Mouse (Mus musculus): Measurements from ENCODE around the gene Dnmt3b. TPM values are rescaled to one million over a fixed set of nuclear protein-coding genes. Genes with fewer than 3 reads are reported as not detected.

The Dnmt3b gene
- total RNA-seq (2014; rRNA removed) (4.2 and 5.3 TPM in 2 replicates), polyA plus RNA-seq (2015; fragmentation: Nextera tagmentation; extraction: Ambion mirVana) (1.7 and 1.8 TPM in 2 replicates)

DNA sequence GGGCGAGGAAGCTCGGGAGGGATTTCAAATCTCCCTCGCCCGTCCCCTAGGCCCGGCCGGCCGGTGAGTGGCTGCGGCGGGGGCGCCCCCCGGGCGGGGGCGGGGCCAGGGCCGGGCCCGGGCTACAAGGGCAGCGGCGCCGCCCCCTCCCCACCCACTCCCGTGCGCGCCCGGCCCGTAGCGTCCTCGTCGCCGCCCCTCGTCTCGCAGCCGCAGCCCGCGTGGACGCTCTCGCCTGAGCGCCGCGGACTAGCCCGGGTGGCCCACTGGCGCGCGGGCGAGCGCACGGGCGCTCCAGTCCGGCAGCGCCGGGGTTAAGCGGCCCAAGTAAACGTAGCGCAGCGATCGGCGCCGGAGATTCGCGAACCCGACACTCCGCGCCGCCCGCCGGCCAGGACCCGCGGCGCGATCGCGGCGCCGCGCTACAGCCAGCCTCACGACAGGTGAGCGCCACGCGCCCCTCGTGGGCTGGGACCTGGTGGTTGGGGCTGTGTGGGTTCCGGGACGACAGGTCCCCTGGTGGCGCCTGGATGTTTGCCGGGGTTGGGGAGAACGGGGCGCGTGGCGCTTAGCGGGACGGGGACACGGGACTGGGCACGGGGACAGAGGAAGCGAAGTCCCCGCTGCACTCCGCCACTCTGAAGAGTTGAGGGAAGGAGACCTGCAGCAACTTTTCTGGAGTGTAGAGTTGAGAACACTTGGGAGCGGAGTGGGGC, at the start of gene Dnmt3b:
Gene Dnmt3b, plus strand, starts transcription at position 153 of the 716 bp plus-strand sequence.
- no peaks in the 10 kb centered on the region for H3K27me3 ChIP-seq (ENCODE audit: insufficient read depth, low read length)
- peak within 1 kb of the TSS; percentile 96 for H3K4me2 ChIP-seq (ENCODE audit: low read depth, low read length, poor library complexity, severe bottlenecking)
- 0 out of 2 replicates have a peak, but pooled peaks have one; percentile 20 for TF ChIP-seq CTCF (IDR thresholded peaks at IDR 0.05)
- DNase-seq (ENCODE audit: low spot score) (peak; percentile 77), ATAC-seq (ENCODE audit: low FRiP score) (peak; percentile 90)
- H3K4me3 ChIP-seq (ENCODE audit: low read depth, low read length), result peak within 1 kb of the TSS; percentile 74
- H3K9me3 ChIP-seq (ENCODE audit: low read length), result no peaks in the 10 kb centered on the region
- H3K36me3 ChIP-seq (ENCODE audit: insufficient read depth, low read length), result no peaks in the 10 kb centered on the region
- H3K4me1 ChIP-seq (ENCODE audit: insufficient read depth, low read length), result no peaks in the 10 kb centered on the region; the same call in 1 of the 2 replicates
- WGBS, result under 1% methylated on average over 63 of the region's 93 CpGs
- peak within 1 kb of the TSS; percentile 84 for H3K9ac ChIP-seq (replicated peaks; ENCODE audit: low read length, poor library complexity, severe bottlenecking)
- no peak within 1 kb of the TSS for H3K27ac ChIP-seq (ENCODE audit: low read depth, low read length)

DNA sequence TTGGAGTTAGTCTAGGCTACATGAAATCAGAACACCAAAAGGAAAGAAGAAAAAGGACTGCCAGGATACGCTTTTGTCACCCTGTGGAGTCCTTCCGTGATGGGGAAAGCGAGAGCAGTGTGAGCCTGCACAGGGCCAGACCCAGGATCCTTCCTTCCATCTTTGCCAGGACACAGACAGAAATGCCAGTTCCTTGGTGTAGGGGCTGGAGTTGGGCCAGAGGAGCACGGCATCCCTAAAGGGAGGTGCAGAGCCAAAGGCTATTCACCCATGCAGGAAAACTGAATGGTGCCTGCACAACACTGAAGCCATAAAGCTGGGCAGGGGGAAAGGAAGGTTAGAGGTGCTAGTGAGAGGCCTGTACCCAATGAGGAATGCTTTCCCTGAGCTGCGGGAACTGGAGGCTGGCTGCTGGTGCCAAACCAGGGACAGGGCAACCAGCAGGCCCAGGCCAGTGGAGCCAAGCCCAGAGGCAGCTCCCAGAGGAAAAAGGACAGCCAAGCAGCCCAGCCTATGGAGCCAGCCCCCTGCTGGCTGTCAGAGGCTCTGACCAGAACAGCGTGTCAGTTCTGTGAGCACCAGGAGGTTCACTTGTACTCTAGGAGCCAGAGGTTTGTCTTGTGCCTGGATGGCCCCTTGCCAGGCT, 49.1 kb upstream of the Dnmt3b start:
- 48% methylated on average over 6 of the region's 6 CpGs for WGBS
- TF ChIP-seq CTCF (IDR thresholded peaks at IDR 0.05), result peak; percentile 69

DNA sequence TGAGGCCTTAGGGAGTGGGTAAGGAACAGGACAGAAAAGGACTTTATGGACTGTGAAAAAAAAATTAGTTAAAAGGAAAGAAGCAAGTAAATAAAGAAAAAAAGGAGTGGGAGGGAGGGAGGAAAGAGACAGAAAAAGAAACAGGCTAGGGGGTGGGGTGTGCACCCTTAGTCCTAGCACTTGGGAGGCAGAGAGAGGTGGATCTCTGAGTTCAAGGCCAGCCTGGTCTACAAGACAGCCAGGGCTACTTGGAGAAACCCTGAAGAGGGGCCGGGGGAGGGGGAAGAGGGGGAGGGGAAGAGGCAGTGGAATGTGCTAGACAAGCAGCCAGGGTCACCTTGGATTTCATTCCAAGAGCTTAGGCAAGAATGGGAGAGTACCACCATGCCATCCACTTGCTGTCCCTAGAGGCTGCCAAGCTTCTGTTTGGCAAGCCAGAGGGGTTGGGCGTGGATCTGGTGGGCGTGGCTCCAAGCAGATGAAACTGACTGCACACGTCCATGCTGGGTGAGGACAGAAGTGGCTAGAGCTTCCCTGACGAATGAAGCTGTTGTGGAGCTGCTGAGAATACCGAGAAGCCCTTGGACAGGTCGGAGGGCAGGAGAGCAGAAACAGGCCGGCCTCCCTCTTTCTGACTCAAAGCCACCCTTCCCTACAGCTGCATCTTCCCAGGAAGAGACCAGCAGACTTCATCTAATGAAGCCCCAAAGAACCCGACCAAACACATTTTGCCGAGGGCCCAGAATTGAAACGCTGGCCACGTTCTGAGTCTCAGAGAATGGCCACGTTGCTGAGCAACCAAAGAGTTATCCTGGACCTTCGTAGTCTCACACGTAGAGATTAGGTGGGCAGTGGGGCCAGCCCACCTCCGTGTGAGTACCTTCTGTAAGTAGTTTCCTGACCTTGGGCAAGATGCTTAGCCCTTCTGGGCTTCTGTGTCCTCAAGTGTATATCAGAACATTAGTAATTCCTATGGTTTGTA, 48.3 kb upstream of the Dnmt3b start:
- Histone ChIP-seq H3K4me1 (ENCODE audit: insufficient read depth, low read length) (peaks cover 4% of the 10 kb centered on the region), H3K27me3 (ENCODE audit: insufficient read depth, low read length) (no peaks in the 10 kb centered on the region), H3K4me2 (ENCODE audit: low read depth, low read length, poor library complexity, severe bottlenecking) (no peak overlapping the region), H3K4me3 (ENCODE audit: low read depth, low read length) (no peak overlapping the region), H3K9me3 (ENCODE audit: low read length) (no peaks in the 10 kb centered on the region), H3K27ac (ENCODE audit: low read depth, low read length) (peak overlapping the region; percentile 44; the same call in 1 of the 2 replicates), H3K9ac (replicated peaks; ENCODE audit: low read length, poor library complexity, severe bottlenecking) (no peak overlapping the region), H3K36me3 (ENCODE audit: insufficient read depth, low read length) (no peaks in the 10 kb centered on the region)
- ATAC-seq (ENCODE audit: low FRiP score), result peak; percentile 72
- 28% methylated on average over 16 of the region's 16 CpGs for WGBS
- TF ChIP-seq CTCF (IDR thresholded peaks at IDR 0.05), result no peak
- DNase-seq (ENCODE audit: low spot score), result peak; percentile 58

More for the DNA sequence above, 49.1 kb upstream of the Dnmt3b start:
- ATAC-seq (ENCODE audit: low FRiP score) (peak; percentile 64), DNase-seq (ENCODE audit: low spot score) (peak; percentile 79)
- Histone ChIP-seq H3K9me3 (ENCODE audit: low read length) (no peaks in the 10 kb centered on the region), H3K4me1 (ENCODE audit: insufficient read depth, low read length) (peaks cover 4% of the 10 kb centered on the region), H3K27me3 (ENCODE audit: insufficient read depth, low read length) (no peaks in the 10 kb centered on the region), H3K4me3 (ENCODE audit: low read depth, low read length) (no peak overlapping the region), H3K4me2 (ENCODE audit: low read depth, low read length, poor library complexity, severe bottlenecking) (no peak overlapping the region), H3K36me3 (ENCODE audit: insufficient read depth, low read length) (no peaks in the 10 kb centered on the region), H3K9ac (replicated peaks; ENCODE audit: low read length, poor library complexity, severe bottlenecking) (no peak overlapping the region), H3K27ac (ENCODE audit: low read depth, low read length) (peak overlapping the region; percentile 32)

DNA sequence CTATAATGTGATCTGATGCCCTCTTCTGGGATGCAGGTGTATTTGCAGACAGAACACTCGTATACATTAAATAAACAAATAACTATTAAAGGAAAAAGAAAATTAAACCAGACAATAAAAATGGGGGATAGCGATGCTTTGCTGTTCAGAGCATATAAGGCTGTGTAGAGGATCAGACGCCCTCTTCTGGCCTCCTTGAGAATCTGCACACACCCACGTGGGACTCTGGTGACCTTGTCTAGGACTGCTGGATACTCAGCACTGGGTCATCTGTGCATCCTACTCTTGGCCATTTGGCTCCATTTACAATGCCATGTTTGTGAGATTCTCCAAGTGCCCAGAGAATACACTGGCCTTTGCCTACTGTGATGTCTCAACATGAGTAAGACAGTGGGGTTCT, 45.5 kb upstream of the Dnmt3b start:
- ATAC-seq (ENCODE audit: low FRiP score), result no peak
- Histone ChIP-seq H3K9me3 (ENCODE audit: low read length) (no peaks in the 10 kb centered on the region), H3K4me2 (ENCODE audit: low read depth, low read length, poor library complexity, severe bottlenecking) (no peak overlapping the region), H3K4me3 (ENCODE audit: low read depth, low read length) (no peak overlapping the region), H3K27ac (ENCODE audit: low read depth, low read length) (no peak overlapping the region), H3K4me1 (ENCODE audit: insufficient read depth, low read length) (peaks cover 4% of the 10 kb centered on the region), H3K27me3 (ENCODE audit: insufficient read depth, low read length) (no peaks in the 10 kb centered on the region), H3K9ac (replicated peaks; ENCODE audit: low read length, poor library complexity, severe bottlenecking) (no peak overlapping the region), H3K36me3 (ENCODE audit: insufficient read depth, low read length) (no peaks in the 10 kb centered on the region)
- DNase-seq (ENCODE audit: low spot score), result no peak
- 30% methylated on average over 4 of the region's 4 CpGs for WGBS
- TF ChIP-seq CTCF (IDR thresholded peaks at IDR 0.05), result peak; percentile 54

DNA sequence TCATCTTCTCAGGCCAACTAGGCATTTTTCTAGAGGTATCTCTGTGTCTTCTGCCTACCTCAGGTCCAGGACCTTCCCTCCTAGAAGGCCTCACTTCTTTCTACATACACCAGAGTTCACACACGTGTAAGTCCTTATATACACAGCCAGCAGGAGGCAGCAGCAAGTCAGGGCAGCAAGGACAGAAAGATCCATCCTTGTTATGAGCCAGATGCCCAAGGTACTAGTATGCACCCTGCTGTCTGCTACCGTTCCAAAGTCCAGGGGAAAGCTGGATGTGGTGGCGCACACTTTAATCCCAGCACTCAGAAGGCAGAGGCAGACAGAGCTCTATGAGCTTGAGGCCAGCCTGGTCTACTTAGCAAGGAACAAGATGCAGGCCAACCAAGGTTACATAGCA, 42.8 kb upstream of the Dnmt3b start:
- Histone ChIP-seq H3K9ac (replicated peaks; ENCODE audit: low read length, poor library complexity, severe bottlenecking) (no peak overlapping the region), H3K9me3 (ENCODE audit: low read length) (no peaks in the 10 kb centered on the region), H3K27ac (ENCODE audit: low read depth, low read length) (no peak overlapping the region), H3K4me2 (ENCODE audit: low read depth, low read length, poor library complexity, severe bottlenecking) (no peak overlapping the region), H3K36me3 (ENCODE audit: insufficient read depth, low read length) (no peaks in the 10 kb centered on the region), H3K27me3 (ENCODE audit: insufficient read depth, low read length) (no peaks in the 10 kb centered on the region), H3K4me1 (ENCODE audit: insufficient read depth, low read length) (0 out of 2 replicates have a peak, but pooled peaks cover 7% of the 10 kb centered on the region), H3K4me3 (ENCODE audit: low read depth, low read length) (no peak overlapping the region)
- 85% methylated on average over 3 of the region's 3 CpGs for WGBS
- ATAC-seq (ENCODE audit: low FRiP score), result no peak
- peak; percentile 28; the same call in 1 of the 2 replicates for TF ChIP-seq CTCF (IDR thresholded peaks at IDR 0.05)
- DNase-seq (ENCODE audit: low spot score), result no peak
